Mouse (Mus musculus): ENCODE measurements around the gene Oser1.

DNA sequence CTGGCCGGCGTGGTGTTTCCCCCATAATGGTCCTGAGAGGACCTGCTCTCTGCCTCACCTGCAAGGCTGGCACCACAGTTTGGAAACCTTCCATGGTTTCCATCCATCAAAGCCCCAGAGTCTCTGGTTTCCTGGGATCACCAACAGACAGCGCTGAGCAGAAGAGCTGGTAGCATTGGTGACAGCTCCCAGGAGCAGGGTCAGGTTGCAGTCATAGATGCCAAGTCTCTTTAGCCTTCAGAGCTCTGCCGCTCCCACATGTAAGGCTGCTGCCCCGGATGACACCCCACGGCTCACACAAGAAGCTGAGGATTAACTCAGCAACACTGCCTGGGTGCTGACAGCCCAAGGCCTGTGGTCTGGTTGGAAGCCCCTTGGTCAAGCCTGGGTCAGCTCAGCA lies 39.4 kb downstream of the Oser1 start:
- no peak for TF ChIP-seq POLR2A (IDR thresholded peaks at IDR 0.05; ENCODE audit: insufficient read depth, low read depth, low read length)
- no peak for TF ChIP-seq CTCF (IDR thresholded peaks at IDR 0.05; ENCODE audit: insufficient read depth, low read depth, low read length)

All from olfactory bulb, adult 2 months (tissue).